Mouse (Mus musculus): ENCODE results near the gene Ptch2.

The Ptch2 gene

DNA sequence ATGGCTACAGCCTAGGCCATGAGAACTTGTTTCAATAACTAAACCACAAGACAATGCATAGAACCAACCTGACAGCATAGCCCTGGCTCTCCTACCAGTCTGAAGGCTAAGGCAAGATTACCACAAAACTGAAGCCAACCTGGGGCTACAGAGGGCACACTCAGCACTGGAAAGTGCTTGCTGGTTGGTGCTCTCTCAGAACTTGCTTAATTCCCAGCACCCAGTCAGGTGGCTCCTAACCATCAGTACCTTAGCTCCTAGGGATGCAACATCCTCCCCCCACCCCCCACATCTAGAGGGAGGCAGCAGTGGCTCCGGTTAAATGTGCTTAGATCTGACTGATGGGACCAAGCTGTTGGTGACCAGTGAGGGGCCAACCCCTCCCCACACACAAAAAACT lies 55.5 kb downstream of the Ptch2 start:
- DNase-seq (ENCODE audit: low spot score) = no peak

DNA sequence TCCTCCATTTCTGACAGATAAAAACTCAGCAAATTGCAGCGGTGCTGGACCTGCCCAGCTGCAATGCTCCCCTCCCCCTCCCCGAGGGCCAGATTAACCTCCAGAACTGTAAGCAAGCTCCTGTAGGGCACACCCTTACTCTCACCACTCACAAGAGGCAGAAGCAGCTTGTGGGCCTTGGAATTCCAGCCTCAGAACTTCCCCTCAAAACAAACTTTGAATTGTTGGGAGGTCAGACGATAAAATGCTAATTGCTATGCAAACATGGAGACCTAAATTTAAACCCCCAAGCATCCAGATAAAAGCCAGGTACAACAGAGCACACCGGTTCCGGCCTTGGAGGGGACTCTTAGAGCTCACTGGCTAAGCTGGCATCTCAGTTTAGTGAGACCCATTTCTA lies 56.8 kb downstream of the Ptch2 start:
- DNase-seq (ENCODE audit: low spot score) = no peak

- no peak for DNase-seq (ENCODE audit: low spot score)
Observed at GRCm38 (mm10) chr4:117155020-117155791, 59.3 kb downstream of the Ptch2 start.

- DNase-seq (ENCODE audit: low spot score) = peak; percentile 87
Observed at GRCm38 (mm10) chr4:117155792-117156355, 60.0 kb downstream of the Ptch2 start, which contains the start of gene Rps8. Gene Rps8, minus strand, starts transcription at chr4:117156243.

GRCm38 (mm10) chr4:117156372-117156771 lies 60.5 kb downstream of the Ptch2 start:
- DNase-seq (ENCODE audit: low spot score) = no peak

DNA sequence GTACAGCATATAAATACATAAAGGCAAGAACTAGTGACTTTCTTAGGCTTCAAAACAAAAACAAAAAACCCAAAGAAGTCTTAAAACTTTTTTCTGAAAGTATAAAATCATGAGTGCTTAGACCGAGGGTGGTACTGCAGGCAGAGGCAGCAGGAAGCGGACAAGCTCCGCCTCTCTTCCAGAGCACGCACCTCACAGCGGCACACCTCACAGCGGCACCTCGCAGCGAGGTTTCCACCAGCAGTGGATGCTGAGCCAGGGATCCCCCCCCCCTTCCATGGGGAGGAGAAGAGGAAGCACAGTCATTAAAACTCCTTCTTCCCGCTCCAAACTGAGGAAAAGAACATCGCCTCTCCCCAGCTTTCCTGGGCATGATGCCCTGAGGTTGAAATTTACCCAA lies 63.8 kb downstream of the Ptch2 start:
- DNase-seq (ENCODE audit: low spot score) = no peak

GRCm38 (mm10) chr4:117161183-117161582 lies 65.3 kb downstream of the Ptch2 start:
- no peak for DNase-seq (ENCODE audit: low spot score)

Data from urinary bladder, postnatal 14 days (tissue).